Mouse (Mus musculus) skeletal muscle tissue, adult 2 months (tissue): ENCODE measurements at regions not wholly inside any gene's neighbourhood (a gene's known extent, or its start where the extent isn't known, plus 50 kb on each side); places are given as distances from the start of the nearest gene placed in this dataset.
A peak's percentile ranks its signal among the peaks of the same experiment; 100 is the strongest.

Experiments used
- DNase-seq: peaks from one replicate; pipeline ENCODE4 v3.0.0-alpha.2; 2012; ENCODE audit warnings: low read depth, low spot score

GRCm38 (mm10) chr17:7680658-7681057 is 146.4 kb downstream of the Fndc1 start:
- peak; percentile 77 for DNase-seq

GRCm38 (mm10) chr17:7679786-7680185 is 147.3 kb downstream of the Fndc1 start:
- DNase-seq: no peak

DNA sequence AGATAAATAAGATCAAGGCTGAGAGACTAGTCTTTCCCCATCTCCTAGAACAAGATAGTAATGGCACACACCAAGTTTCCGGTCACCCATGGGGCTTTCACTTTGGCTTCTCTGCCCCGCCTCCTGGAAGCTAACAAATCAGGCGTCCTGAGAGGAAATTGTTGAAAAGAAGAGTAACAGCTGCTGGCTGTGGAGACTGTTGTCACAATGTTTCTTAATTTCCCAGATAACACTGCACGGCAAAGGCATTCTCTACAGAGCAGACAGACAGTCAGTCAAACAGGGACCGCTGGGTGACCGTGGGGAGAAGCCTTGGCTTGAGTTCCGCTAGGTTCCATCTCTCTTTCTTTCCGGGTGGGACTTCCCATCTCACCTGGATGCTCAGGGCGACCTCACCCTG is 148.2 kb downstream of the Fndc1 start:
- DNase-seq: no peak

DNA sequence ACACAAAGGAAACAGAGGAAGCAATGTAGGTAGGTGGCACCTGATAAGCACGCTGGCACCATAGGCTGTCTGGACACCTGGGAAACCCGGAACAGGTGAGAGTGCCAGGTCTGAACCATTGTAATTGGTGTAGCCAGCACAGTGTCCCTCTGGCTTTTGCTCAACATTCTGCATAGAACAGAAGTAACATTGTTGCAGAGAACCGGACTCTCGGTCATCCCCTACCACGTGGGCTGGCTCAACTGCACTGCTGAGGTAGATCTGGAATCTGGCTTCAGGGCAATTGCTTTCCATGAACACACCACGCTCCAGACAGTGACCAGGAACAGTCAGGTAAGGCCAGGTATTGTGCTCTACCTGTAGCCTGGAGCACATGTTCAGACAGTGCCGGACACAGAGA is 149.3 kb downstream of the Fndc1 start:
- DNase-seq: no peak

- no peak for DNase-seq
Observed at GRCm38 (mm10) chr17:7677301-7677700, 149.8 kb downstream of the Fndc1 start.

- DNase-seq: no peak
Observed at GRCm38 (mm10) chr17:7676776-7677175, 150.3 kb downstream of the Fndc1 start.

DNA sequence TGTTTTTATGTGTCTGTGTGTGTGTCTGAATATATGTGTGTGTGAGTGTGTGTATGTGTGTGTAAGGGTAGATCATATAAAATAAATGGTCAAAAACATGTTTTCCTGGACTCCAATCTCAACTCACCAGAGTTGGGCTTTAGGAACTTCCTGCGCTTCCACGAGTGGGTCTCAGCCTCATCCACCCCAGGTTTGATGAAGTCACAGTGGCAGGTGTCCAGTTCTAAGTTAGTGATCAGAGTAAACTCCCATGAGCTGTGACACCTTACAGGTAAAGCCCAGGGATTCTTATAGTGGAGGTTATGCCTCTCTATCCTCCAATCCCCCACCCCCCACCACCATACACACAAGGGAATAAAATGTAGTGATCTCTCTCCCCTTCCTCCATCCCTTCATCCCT is 152.6 kb downstream of the Fndc1 start:
- DNase-seq: no peak

GRCm38 (mm10) chr17:7667826-7668225 is 159.3 kb downstream of the Fndc1 start:
- DNase-seq: no peak

GRCm38 (mm10) chr17:7666781-7667398 is 160.2 kb downstream of the Fndc1 start:
- no peak for DNase-seq

GRCm38 (mm10) chr17:7666207-7666606 is 160.9 kb downstream of the Fndc1 start:
- DNase-seq: no peak

GRCm38 (mm10) chr17:7665686-7666085 is 161.4 kb downstream of the Fndc1 start:
- no peak for DNase-seq

DNA sequence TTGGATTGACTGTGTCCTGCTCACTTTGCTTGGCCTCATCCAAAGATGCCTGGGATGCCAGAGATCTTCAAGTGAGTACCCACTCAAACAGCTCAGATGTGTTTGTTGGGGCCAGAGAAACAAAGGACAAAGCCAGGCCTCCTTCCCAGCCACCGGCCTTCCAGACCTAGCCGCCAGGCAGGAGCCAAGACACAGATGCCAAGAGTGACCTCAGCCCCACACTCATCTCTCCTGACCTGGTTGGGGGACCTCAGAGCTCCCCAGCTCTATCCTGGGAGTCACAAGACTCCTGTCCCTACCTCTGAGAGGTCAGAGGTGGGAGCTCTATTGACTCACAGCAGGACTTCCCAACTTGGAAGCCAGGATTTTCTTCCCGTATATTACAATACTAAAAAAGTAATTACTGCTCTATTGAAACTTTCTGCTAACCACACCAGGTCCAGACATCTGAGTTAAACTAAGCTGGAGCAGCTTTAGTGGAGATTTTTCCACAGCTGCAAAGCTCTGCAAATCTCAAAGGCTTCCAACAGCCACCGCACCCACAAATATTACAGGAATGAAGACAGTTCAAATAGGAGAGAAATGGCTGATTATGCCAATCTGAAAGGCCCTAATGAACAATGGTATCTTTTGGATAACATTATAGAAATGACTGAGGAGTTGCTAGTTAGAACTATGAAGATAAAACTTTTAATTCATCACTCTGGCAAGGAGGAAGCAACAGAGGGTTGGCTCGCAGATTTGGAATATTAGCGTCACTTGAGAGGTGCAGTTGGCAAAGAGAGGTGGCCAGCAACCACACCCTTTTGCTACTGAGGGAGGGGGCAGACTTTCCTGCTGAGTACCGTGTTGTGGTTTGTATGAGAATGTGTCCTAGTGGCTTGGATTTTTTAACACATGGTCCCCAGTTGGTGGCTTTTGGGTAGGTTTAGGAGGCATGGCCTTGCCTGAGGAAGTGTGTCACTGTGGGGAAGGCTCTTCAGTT is 162.9 kb downstream of the Fndc1 start:
- peak; percentile 77 for DNase-seq

DNA sequence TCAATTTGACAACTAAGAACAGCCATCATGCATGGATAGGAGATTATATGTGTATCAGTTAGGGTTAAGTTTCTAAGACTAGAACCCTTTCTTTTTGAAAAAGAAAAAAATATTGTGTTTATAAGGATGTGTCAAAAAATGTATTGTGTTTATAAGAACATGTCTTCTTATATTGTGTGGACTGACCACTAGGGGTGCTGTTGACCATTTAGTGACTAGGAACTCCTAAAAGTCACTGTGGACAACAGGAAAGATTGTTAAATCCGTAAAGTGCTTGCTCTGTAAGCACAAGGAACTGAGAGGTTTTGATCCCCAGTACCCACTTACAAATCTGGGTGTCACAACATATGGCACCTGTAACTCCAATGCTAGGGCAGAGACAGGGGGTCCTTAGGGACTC is 170.6 kb downstream of the Fndc1 start:
- DNase-seq: no peak

DNA sequence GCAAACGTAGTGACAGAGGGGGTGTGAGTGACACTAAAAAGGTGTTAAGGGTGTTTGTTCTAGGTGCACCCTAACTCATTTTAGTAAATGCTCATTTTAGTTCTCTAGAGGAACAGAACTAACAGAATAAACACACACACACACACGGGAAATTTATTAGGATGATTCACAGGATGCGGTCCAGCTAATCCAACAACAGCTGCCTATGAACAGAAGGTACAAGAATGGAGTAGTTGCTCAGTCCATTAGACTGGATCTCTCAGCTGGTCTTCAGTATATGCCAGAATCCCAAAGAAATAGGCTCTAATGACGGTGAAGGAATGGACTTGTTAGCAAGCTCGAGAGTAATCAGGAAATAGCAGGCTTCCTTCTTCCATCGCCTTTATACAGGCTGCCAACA is 171.1 kb downstream of the Fndc1 start:
- DNase-seq: no peak

DNA sequence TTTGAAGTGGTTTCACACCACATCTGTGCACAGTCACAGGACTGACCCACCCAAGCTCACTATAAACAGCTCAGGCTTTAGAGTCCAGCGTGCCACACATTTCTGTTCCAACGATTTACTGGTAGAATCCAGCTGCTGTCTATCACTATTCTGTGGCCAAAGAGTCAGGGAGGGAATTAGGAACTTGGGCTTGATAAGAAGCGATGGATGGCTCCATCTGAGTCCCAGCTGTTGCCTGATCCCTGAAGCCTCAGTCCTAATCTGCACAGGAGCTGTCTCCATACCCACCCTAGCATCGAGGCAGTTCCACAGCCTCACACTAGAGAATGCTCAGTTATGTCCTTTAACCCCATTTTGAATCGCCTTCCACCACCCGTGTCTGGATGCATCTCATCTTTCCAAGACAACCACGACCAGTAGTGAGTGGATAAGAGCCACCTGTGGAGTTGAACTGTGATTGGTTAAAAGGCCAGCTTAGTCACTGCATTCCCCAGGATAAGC is 173.0 kb downstream of the Fndc1 start:
- no peak for DNase-seq

- DNase-seq: peak; percentile 52
Observed at GRCm38 (mm10) chr17:7652037-7652436, 175.1 kb downstream of the Fndc1 start.

GRCm38 (mm10) chr17:7650417-7650816 is 176.7 kb downstream of the Fndc1 start:
- DNase-seq: peak; percentile 81

GRCm38 (mm10) chr17:7644857-7645481 is 182.1 kb downstream of the Fndc1 start:
- DNase-seq: no peak

GRCm38 (mm10) chr17:7643640-7644039 is 183.5 kb downstream of the Fndc1 start:
- DNase-seq: no peak

DNA sequence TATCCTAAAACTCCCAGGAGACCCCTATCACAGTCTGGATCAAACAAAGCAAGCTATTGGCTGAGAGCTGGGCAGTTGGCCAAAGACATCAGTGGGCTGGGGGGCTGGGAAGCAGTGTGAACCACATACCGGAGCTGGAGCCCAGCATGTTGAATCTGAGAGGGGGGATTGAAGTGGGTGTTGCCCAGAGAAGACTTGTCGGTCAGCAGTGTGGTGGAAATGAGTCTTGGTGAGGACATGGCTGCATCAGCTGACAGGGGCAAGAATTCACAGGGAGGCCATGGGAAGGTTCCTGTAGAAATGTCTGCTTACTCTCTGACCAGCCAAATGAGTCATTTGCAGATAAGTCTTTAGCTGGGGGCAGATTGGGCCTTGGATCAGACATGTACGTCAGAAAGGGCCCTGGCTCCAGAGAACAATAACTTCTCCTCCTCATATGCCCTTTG is 184.6 kb downstream of the Fndc1 start:
- no peak for DNase-seq

GRCm38 (mm10) chr17:7634291-7634664 is 192.8 kb downstream of the Fndc1 start:
- DNase-seq: peak; percentile 75
